Comparison of ENCODE assay signal across 18 mouse cellular contexts in genomic region chr3:143087786-143088185, GRCm38 (mm10).
"Had no signal": no experiment of that assay in that cellular context is flagged by ENCODE, and none has a peak within 500 bp of the region (broad histone marks: within the 10 kb centered on the region; RNA-seq: fewer than 3 reads in every experiment).

No protein-coding gene starts in this region.

- ATAC-seq: liver, postnatal 0 days; lung, postnatal 0 days; midbrain, embryonic 15.5 days had no signal

- H3K4me1 ChIP-seq: neural tube, embryonic 12.5 days had no signal

- H3K4me2 ChIP-seq: liver, embryonic 11.5 days; lung, embryonic 14.5 days; midbrain, embryonic 12.5 days; midbrain, embryonic 15.5 days; neural tube, embryonic 12.5 days; neural tube, embryonic 15.5 days had no signal

- H3K4me3 ChIP-seq: midbrain, embryonic 12.5 days; midbrain, embryonic 15.5 days; neural tube, embryonic 12.5 days; neural tube, embryonic 15.5 days had no signal

- DNase-seq: kidney, postnatal 14 days; kidney, postnatal 4 days; liver, postnatal 0 days; lung, embryonic 14.5 days; right cerebral cortex, adult 18-20 months; right cerebral cortex, postnatal 14 days; right cerebral cortex, postnatal 4 days; thymus, adult 18-20 months; thymus, postnatal 36 days had no signal

- H3K27ac ChIP-seq: liver, embryonic 14.5 days; macrophage; midbrain, embryonic 12.5 days; midbrain, embryonic 15.5 days; neural tube, embryonic 12.5 days; neural tube, embryonic 15.5 days; stomach, postnatal 0 days had no signal

- H3K27me3 ChIP-seq: midbrain, embryonic 12.5 days; midbrain, embryonic 15.5 days; neural tube, embryonic 12.5 days; neural tube, embryonic 15.5 days had no signal

- H3K36me3 ChIP-seq: midbrain, embryonic 12.5 days; midbrain, embryonic 15.5 days; neural tube, embryonic 12.5 days; neural tube, embryonic 15.5 days had no signal

- H3K9me3 ChIP-seq: midbrain, embryonic 12.5 days; midbrain, embryonic 15.5 days; neural tube, embryonic 12.5 days; neural tube, embryonic 15.5 days had no signal

- H3K9ac ChIP-seq: liver, embryonic 14.5 days; liver, postnatal 0 days; lung, embryonic 14.5 days; midbrain, embryonic 12.5 days; midbrain, embryonic 15.5 days; neural tube, embryonic 12.5 days; neural tube, embryonic 15.5 days had no signal
